Mouse (Mus musculus): ENCODE measurements at regions not wholly inside any gene's neighbourhood (a gene's known extent, or its start where the extent isn't known, plus 50 kb on each side); places are given as distances from the start of the nearest gene placed in this dataset.

- intact Hi-C loops (cut with DNase I; ENCODE audit: low total_unique reads): no loop called here
- DNase-seq: no peak
Observed at GRCm38 (mm10) chr4:142506383-142507211, 267.4 kb upstream of the Kazn start.

DNA sequence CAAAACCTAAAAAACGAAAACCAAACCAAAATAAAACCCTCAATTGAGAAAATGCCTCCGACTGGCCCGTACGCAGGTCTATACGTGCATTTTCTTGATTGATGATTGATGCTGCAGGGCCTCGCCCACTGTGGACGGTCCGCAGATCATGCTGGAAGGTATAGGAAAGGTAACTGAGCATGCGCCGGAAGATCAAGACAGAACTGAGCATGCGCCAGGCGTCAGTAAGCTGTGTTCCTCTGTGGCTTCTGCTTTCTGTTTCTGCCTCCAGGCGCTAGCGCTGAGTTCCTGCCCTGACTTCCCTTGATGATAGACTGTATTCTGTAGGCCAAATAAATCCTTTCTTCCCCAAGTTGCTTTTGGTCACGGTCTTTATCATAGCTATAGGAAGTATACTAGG, 264.6 kb upstream of the Kazn start:
- intact Hi-C loops (cut with DNase I; ENCODE audit: low total_unique reads): no loop called here

GRCm38 (mm10) chr4:142501177-142501576, 262.0 kb upstream of the Kazn start:
- no peak for DNase-seq
- intact Hi-C loops (cut with DNase I; ENCODE audit: low total_unique reads): no loop called here

More for the DNA sequence above, 264.6 kb upstream of the Kazn start:
- no peak for DNase-seq

GRCm38 (mm10) chr4:142500541-142500940, 261.3 kb upstream of the Kazn start:
- intact Hi-C loops (cut with DNase I; ENCODE audit: low total_unique reads): no loop called here
- DNase-seq: no peak

DNA sequence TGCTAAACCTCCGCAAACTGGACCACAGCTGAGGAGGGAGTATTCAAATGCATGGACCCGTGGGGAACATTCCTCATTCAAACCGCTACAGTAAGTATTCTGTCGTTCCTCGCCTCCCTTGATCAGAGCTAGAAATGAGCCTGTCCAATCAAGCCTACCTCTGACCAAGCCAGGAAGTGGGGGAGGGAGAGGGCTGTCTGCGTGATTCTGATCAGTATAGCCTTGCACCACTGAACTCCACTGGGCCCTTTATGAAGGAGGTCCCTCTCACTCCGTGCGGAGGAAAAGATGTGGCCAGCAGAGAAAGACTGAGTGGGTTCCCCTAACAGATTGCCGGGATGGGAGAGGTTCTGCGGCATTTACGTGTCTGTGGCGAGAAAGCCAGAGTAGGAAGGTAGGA, 257.4 kb upstream of the Kazn start:
- DNase-seq: no peak
- intact Hi-C loops (cut with DNase I; ENCODE audit: low total_unique reads): no loop called here

- no peak for DNase-seq
- intact Hi-C loops (cut with DNase I; ENCODE audit: low total_unique reads): no loop called here
Observed at GRCm38 (mm10) chr4:142492926-142493492, 253.8 kb upstream of the Kazn start.

DNA sequence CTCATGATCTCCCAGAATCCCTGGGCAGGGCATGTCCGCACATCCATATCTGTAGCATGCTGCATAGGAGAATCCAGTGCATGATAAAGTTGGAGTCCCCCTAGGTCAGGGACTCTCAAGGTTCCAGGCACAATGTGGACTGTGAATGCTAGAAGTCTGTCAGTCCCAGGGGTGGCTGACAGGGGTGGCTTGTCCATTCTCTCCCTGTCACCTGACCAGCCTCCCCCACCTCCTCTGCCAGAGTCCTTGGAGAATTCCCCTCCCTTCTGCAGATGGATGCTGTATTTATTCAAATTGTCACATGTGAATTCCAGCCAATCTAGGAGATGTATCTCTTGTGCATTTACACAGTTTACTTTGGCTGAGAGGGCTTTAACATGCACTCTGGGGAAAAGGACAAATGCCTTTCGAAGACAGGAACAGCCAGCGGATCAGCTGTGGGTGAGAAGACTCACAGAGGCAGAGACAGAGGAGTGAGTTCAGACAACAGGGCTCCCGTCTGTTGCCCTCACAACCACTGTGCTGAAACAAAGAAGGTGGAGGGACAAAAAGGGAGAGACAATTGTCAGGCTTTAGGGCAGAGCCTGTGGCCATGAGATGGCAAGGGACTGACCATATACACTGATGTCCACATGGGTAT, 246.7 kb upstream of the Kazn start:
- intact Hi-C loops (cut with DNase I; ENCODE audit: low total_unique reads): no loop called here
- DNase-seq: no peak

DNA sequence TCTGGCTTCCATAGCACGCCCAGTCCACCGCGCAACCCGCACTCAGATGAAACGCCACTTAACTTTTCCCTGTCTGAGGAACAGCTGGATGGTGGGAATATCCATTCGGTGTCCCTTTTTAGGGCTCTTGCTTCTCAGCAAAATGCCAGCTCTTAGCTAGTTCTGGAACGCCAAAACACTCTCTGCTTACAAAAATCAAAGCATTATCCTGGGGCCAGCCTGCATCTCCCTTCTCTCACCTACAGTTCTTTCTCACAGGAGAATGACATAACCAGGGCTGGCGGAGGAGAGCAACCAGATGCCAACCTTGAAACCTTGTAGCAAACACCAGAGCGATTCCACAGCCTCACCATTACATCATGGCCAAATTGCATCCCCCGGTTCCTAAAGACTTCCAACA, 236.4 kb upstream of the Kazn start:
- intact Hi-C loops (cut with DNase I; ENCODE audit: low total_unique reads): no loop called here
- no peak for DNase-seq

- DNase-seq: no peak
- intact Hi-C loops (cut with DNase I; ENCODE audit: low total_unique reads): no loop called here
Observed at GRCm38 (mm10) chr4:142474626-142475025, 235.4 kb upstream of the Kazn start.

- peak; percentile 37 for DNase-seq
- intact Hi-C loops (cut with DNase I; ENCODE audit: low total_unique reads): no loop called here
Observed at GRCm38 (mm10) chr4:142474018-142474417, 234.8 kb upstream of the Kazn start.

- DNase-seq: no peak
- intact Hi-C loops (cut with DNase I; ENCODE audit: low total_unique reads): no loop called here
Observed at GRCm38 (mm10) chr4:142473284-142473683, 234.1 kb upstream of the Kazn start.

GRCm38 (mm10) chr4:142472332-142472731, 233.1 kb upstream of the Kazn start:
- DNase-seq: no peak
- intact Hi-C loops (cut with DNase I; ENCODE audit: low total_unique reads): no loop called here

- intact Hi-C loops (cut with DNase I; ENCODE audit: low total_unique reads): no loop called here
- DNase-seq: no peak
Observed at GRCm38 (mm10) chr4:142470784-142471183, 231.6 kb upstream of the Kazn start.

DNA sequence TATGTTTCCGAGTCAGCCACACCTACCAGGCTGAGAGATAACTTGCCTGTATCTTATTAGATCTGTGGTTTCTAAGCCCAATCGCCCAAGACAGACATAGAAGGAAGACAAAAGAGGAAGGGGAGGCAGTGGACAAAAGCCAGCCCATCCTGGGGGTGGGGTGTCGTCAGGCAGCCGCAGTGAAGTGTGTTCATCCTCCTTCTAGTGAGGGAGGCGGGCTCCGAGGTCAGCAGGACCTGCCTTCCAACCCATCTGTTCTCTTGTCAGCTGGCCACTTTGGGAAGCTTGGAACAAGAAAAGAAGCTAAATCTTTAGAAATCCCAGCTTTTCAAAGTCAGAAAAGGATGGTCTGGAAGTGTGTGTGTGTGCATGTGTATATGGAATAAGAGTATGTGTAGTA, 228.7 kb upstream of the Kazn start:
- intact Hi-C loops (cut with DNase I; ENCODE audit: low total_unique reads): no loop called here

GRCm38 (mm10) chr4:142465226-142465625, 226.0 kb upstream of the Kazn start:
- DNase-seq: no peak
- intact Hi-C loops (cut with DNase I; ENCODE audit: low total_unique reads): no loop called here

More for the DNA sequence above, 228.7 kb upstream of the Kazn start:
- no peak for DNase-seq

- intact Hi-C loops (cut with DNase I; ENCODE audit: low total_unique reads): no loop called here
- no peak for DNase-seq
Observed at GRCm38 (mm10) chr4:142464066-142464465, 224.9 kb upstream of the Kazn start.

DNA sequence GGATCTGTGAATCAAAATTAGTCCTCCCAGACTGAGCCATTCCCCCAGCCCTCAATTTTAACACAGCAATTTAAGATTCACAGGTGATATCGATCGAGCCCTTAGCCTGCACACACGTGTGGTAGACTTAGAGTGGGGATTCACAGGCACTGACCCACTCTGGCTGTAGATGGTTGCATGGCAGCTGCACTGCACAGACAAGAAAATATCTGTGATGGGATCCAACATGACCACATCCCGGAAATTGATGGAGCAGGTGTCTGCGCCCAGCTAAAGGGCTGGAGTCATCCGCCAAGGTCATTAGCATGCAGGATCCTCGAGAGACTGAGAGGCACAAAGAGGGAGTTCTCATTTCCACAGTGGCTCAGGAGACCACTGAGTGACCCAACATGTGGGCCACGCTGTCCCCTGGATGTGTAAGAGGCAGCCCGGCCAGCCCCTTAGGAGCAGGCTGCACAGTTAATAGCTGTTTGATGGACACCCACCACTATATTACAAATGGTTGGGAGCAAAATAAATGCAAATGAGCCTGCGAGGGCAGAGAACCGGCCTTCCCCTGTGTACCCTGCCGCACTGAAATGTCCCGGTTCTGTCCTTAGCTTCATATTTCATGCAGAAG, 221.4 kb upstream of the Kazn start:
- no peak for DNase-seq
- intact Hi-C loops (cut with DNase I; ENCODE audit: low total_unique reads): no loop called here

- intact Hi-C loops (cut with DNase I; ENCODE audit: low total_unique reads): no loop called here
- no peak for DNase-seq
Observed at GRCm38 (mm10) chr4:142452614-142453013, 213.4 kb upstream of the Kazn start.

DNA sequence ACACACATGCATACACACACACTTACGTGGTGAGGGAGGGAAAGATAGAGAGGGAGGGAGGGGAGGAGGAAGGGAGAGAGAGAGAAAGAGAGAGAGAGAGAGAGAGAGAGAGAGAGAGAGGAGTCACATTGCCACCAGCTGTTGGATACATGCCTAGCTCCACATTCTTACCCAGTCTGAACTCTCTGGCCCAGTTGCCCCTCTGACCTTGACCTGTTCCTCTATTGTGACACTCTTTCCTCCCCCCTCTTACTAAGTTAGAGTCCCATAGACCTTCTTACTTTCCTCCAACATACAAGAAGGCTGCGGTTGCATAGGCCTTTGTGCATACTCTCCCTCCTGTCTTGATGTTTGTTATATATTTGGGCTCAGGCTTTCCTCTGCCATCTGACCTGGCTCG, 211.7 kb upstream of the Kazn start:
- DNase-seq: no peak
- intact Hi-C loops (cut with DNase I; ENCODE audit: low total_unique reads): no loop called here

DNA sequence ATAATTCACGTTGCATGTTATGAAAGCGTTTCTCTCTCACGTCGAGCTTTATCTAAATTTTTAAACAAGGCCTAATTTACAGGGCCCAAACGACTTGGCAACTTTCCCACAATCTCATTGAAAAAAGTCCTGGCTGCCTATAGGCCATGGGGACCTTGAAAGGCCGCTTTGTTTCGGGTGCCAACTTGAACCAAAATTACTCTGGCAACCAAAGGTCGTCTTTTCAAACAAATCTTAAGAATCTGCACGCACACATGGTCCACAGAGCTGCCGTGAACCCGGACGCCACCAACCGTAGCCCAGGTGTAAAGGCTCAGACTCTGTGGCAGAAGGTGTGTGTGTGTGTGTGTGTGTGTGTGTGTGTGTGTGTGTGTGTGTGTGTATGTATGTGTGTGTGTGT, 210.5 kb upstream of the Kazn start:
- intact Hi-C loops (cut with DNase I; ENCODE audit: low total_unique reads): no loop called here
- DNase-seq: no peak

All from gastrocnemius, postnatal 14 days (tissue).